Mouse (Mus musculus) layer of hippocampus, adult 2 months (tissue): Measurements from ENCODE around the gene Ephb3. TPM values are rescaled to one million over a fixed set of nuclear protein-coding genes. Genes with fewer than 3 reads are reported as not detected.

Experiments
- DNase-seq, 2 experiments: peaks; one replicate each; pipeline ENCODE4 v3.0.0; 2022; ENCODE audit warnings: low spot score in 2 of 2
- H3K27ac ChIP-seq: fragments of 200-600 bp; 2 replicates; pipeline ENCODE4 v1.8.1; 2022
- H3K4me3 ChIP-seq: fragments of 200-600 bp; 2 replicates; pipeline ENCODE4 v1.8.1; 2022; ENCODE audit warnings: mild to moderate bottlenecking
- CTCF ChIP-seq: fragments of 200-600 bp; conservative IDR thresholded peaks from 2 replicates; pipeline ENCODE4 v1.8.1; 2022; ENCODE audit warnings: antibody characterized with exemption, mild to moderate bottlenecking, moderate library complexity
- total RNA-seq, 2 experiments: library from RNA; stranded (reverse); gene quantifications; 2 replicates each; pipeline ENCODE4 v1.2.3; 2021

The Ephb3 gene
- total RNA-seq, 2 experiments from 2014 or later, result 18.6 to 19.3 TPM

DNA sequence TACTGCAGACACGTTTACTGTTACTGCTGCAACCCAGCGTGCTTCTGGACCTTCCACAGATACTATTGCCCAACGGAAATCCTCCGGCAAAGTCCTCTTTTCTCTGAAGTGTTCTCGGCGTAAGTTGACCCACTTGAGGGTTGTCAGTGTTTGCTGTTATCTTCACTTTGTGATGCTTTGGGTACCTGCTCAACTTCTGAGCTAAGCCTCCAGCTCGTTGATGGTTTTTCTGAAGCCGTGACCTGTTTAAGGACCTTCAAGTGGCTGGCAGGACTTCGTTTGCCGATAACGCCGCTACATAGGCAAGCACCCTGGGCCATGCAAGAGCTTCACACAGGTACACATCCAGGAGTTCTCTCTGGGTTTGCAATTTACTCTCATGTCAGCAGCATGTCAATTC is 10.4 kb upstream of the Ephb3 start:
- no peak overlapping the region for H3K27ac ChIP-seq
- H3K4me3 ChIP-seq, result no peak overlapping the region
- DNase-seq, result peak in 1 of 2 experiments; percentile 9
- no peak for TF ChIP-seq CTCF

DNA sequence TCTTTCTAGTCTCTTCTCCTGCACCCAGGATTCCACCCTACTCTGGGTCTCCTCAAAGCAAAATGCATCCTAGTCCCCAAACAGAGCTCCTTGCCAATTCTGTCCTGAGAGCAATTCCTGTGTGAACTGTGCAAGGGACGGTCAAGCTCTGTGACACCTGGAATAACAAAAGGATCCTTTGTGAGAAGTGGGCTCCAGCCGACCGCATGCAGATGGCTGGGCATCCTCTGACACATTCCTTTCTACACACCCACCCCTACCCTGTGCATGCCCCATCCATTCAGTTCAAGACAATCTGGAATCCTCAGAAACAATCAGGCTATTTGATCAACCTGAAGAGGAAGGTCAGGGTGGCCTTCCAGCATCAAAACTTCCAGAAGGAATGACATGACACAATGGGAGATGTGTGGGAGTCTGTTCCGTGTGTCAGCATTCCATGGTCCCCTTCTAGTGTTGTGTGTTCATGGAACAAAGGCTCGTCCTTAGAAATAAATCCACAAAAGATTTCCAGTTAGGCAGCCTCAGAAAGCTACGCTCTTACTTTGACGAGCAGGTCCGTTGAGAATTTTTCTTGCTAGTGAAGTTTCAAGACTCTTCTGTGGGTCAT is 9.2 kb upstream of the Ephb3 start:
- no peak overlapping the region for H3K4me3 ChIP-seq
- no peak for TF ChIP-seq CTCF
- peak in 1 of 2 experiments; percentile 4 for DNase-seq
- no peak overlapping the region for H3K27ac ChIP-seq

DNA sequence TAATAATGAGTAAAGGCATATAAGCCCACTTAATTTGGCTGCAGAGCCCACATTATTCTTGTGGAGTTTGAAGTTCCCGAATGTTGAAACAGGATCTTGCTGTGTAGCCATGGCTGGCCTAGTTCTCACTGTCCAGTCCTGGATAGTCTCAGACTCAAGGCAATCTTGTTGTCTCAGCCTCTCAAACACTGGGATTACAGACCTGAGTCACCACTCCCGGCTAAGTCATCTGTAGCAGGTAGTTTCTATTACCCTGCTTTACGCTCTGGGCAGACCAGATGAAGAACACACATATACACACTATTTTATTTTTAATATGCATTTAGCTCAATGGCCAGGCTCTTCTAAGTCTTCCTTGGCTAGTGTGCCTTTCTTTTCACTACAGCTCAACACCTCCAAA is 8.0 kb upstream of the Ephb3 start:
- no peak overlapping the region for H3K4me3 ChIP-seq
- TF ChIP-seq CTCF, result no peak
- H3K27ac ChIP-seq, result no peak overlapping the region
- DNase-seq, result no peak

DNA sequence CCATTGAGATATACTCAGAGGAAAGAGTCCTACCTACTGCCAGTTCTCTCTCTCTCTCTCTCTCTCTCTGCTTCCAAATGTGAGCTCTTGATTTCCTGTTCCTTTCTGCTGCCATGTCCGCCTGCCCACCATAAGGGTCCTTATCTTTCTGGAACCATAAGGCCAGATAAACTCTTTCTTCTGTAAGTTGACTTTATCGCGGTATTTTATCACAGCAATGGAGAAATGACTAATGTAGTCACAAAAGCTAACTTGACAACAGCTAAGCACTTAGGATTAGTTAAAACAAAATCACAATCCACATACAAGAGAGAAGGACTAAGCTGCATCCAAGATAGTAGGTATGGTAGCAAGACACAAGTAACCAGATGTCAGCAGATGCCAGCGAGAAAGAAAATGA is 7.0 kb upstream of the Ephb3 start:
- no peak for TF ChIP-seq CTCF
- Histone ChIP-seq H3K4me3 (no peak overlapping the region), H3K27ac (no peak overlapping the region)
- no peak for DNase-seq

GRCm38 (mm10) chr16:21198006-21198405 is 6.5 kb upstream of the Ephb3 start:
- Histone ChIP-seq H3K4me3 (no peak overlapping the region), H3K27ac (no peak overlapping the region)
- DNase-seq, result no peak
- TF ChIP-seq CTCF, result no peak

DNA sequence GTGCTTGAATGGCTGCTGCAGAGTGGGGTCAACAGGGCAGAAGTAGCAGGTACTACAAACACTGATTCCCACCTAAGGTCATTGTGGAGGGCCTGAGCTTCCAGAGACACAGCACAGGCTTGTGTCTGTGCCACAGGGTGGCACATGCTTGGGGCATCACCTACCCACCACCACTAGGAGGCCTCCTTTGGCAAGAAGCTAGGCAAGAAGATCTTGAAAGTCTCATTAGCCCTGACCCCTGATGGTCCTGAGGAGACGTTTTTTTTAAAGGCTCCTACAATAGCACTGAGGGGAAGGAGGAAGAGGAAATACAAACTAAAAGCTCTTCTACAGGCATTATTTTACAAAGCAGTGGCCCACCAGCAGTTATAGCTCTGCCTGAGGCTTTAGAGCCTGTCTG is 6.0 kb upstream of the Ephb3 start:
- TF ChIP-seq CTCF, result peak; percentile 67
- no peak overlapping the region for H3K4me3 ChIP-seq
- no peak overlapping the region for H3K27ac ChIP-seq
- no peak for DNase-seq

- Histone ChIP-seq H3K27ac (no peak overlapping the region), H3K4me3 (no peak overlapping the region)
- TF ChIP-seq CTCF, result no peak
- no peak for DNase-seq
Observed at GRCm38 (mm10) chr16:21199426-21199825, 5.1 kb upstream of the Ephb3 start.

- DNase-seq, result no peak
- H3K27ac ChIP-seq, result no peak overlapping the region
- TF ChIP-seq CTCF, result no peak
- no peak overlapping the region for H3K4me3 ChIP-seq
Observed at GRCm38 (mm10) chr16:21202731-21203130, 1.8 kb upstream of the Ephb3 start.

- Histone ChIP-seq H3K27ac (peak overlapping the region; percentile 89), H3K4me3 (peak overlapping the region; percentile 77)
- no peak for TF ChIP-seq CTCF
- DNase-seq, result no peak
Observed at GRCm38 (mm10) chr16:21205093-21205886, 735 bp downstream of the Ephb3 start.

DNA sequence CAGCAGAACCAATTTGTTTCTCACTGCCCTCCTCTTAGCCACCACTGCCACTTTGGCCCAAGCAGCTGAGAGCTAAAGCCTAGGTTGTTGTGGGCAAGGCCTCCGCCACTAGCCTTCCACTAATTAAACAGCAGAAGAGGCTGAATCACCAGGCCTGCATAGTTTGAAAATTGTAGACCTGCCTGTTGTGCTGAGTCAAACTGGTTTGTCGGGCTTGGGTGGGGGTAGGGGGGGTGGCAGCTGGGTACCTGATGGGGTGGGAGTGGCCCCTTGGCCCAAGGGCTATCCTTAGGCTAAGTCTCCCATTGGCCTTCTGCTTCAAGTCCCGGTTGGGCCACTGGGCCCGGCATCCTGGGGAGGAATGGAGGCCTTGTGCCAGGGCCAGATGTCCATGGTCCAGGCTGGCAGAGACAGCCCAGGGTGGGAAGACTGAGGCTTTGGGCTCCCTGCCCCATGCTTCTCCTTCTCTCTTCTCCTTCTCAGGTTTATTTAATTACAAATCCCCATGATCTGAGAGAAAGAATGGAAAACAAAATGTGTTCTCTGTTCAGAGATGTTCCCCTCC is 3.5 kb downstream of the Ephb3 start:
- H3K27ac ChIP-seq, result peak overlapping the region; percentile 19; the same call in 1 of the 2 replicates
- TF ChIP-seq CTCF, result no peak
- no peak overlapping the region; the same call in 1 of the 2 replicates for H3K4me3 ChIP-seq
- no peak for DNase-seq

DNA sequence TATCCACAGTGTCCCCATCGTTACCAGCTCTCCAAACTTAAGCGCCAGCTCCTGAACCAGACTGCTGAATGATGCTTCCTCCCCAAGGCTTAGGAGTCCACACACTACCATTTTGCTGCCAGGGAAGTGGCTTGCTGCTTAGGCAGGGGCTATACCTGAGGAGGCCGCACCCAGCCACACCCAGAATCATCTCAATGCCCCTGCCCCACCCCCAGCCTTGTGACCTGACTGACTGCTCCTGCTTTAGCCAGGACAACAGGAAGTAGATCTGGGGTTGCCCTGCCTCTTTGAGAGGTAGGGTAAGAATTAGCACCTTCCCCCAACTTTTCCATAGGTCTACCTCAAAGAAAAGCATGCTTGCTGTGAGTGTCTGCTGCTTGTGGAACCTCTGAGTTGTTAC is 4.7 kb downstream of the Ephb3 start:
- TF ChIP-seq CTCF, result no peak
- no peak overlapping the region for H3K27ac ChIP-seq
- H3K4me3 ChIP-seq, result no peak overlapping the region
- DNase-seq, result no peak

DNA sequence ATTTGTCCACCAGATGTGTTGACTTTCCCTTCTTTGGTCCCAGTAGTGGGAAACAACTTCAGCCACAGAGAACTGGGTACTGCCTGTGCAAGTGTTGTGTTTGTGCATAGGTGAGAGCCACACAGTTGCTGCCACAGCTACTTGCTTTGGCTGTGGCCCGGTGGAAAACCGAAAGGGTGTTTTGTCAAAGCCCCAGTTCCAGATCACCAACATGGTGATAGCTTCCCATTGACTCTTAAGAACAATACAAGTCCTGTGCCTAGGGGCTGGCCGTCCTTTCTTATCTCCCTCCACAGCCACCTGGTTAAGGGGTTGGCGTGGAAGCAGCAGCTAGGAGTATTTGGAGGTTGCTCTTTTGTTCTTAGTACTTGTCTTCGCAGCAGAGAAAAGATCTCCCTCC is 5.6 kb downstream of the Ephb3 start:
- H3K27ac ChIP-seq, result peak overlapping the region; percentile 89
- peak overlapping the region; percentile 53 for H3K4me3 ChIP-seq
- DNase-seq, result no peak
- TF ChIP-seq CTCF, result no peak

DNA sequence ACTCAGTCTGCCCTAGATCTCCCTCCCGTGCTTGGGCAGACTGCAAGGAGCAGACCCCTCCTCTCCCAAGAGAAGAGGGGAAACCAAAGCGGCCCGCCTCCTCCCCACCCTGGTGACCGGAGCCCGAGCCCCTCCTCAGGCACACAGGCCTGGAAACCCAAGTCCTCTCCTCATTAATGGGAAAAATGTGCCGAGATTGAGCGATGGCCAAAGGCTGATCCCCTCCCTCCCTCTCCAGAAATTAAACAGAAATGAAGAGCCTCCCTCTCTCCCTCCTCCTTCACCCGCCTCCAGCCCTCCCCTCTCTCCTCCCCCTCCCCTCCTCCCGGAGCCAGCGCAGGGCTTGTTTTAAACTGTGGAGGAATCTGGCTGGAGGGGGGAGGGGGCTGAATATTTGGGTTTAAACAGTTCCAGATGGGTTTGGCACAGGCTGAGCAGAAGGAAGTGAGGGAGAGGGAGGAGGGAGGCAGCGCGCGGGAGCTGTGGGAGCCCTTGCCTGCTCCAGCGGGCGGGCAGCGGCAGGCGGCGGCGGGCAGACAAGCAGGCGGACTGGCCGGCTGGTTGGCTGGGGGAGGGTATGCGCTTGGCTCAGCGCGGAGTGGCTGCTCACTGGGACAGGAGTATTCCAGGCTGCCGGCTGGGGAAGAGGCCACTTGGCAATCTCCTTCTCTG is 6.2 kb downstream of the Ephb3 start:
- peak overlapping the region; percentile 89 for H3K27ac ChIP-seq
- DNase-seq, result peak; percentile 80 to 92
- peak; percentile 49 for TF ChIP-seq CTCF
- H3K4me3 ChIP-seq, result peak overlapping the region; percentile 53
